Mouse (Mus musculus) hindbrain, postnatal 0 days (tissue): ENCODE measurements at regions not wholly inside any gene's neighbourhood (a gene's known extent, or its start where the extent isn't known, plus 50 kb on each side); places are given as distances from the start of the nearest gene placed in this dataset.

Source experiments
- ATAC-seq: fragments of 200-750 bp; cut with Nextera tagmentation; 2 replicates; pipeline ENCODE4 v1.8.0; 2017; ENCODE audit warnings: mild to moderate bottlenecking, moderate TSS enrichment, moderate library complexity
- DNase-seq: peaks from one replicate; pipeline ENCODE4 v3.0.0-alpha.2; 2015; ENCODE audit warnings: low spot score
- H3K27ac ChIP-seq: fragments of 300-500 bp; sonication (generic); 2 replicates; pipeline ENCODE4 v1.5.1; 2014; ENCODE audit warnings: mild to moderate bottlenecking
- H3K27me3 ChIP-seq: fragments of 300-500 bp; sonication (generic); 2 replicates; pipeline ENCODE4 v1.6.1; 2014; ENCODE audit warnings: low read length, mixed read lengths; ENCODE audit not compliant: insufficient read depth
- H3K36me3 ChIP-seq: fragments of 300-500 bp; sonication (generic); 2 replicates; pipeline ENCODE4 v1.6.1; 2014; ENCODE audit warnings: low read length, mixed read lengths; ENCODE audit not compliant: insufficient read depth
- H3K4me1 ChIP-seq: fragments of 300-500 bp; sonication (generic); 2 replicates; pipeline ENCODE4 v1.6.1; 2014; ENCODE audit warnings: antibody characterized with exemption, low read length, mixed read lengths; ENCODE audit not compliant: insufficient read depth
- H3K4me2 ChIP-seq: fragments of 300-500 bp; sonication (generic); 2 replicates; pipeline ENCODE4 v1.6.1; 2014; ENCODE audit warnings: low read depth, mild to moderate bottlenecking, low read length, moderate library complexity, mixed read lengths
- H3K4me3 ChIP-seq: fragments of 300-500 bp; sonication (generic); 2 replicates; pipeline ENCODE4 v1.5.1; 2014; ENCODE audit warnings: low read length
- H3K9ac ChIP-seq: fragments of 300-500 bp; sonication (generic); replicated peaks from 2 replicates; pipeline ENCODE4 v1.6.1; 2014; ENCODE audit warnings: mild to moderate bottlenecking, low read length, moderate library complexity, mixed read lengths
- H3K9me3 ChIP-seq: fragments of 300-500 bp; sonication (generic); 2 replicates; pipeline ENCODE4 v1.6.1; 2016; ENCODE audit warnings: low read length, mixed read lengths
- CTCF ChIP-seq: IDR thresholded peaks from 2 replicates; pipeline ENCODE4 v1.5.1; 2016; ENCODE audit warnings: antibody characterized with exemption, control low read depth, low read depth
- WGBS: fragments of 180-500 bp; shearing (Covaris S2); extraction: QIAGEN DNeasy Blood & Tissue Kit; methylation state at CpG from one replicate; pipeline ENCODE4 v1.1.7; 2014; 5-methylcytosine and 5-hydroxymethylcytosine counted together

DNA sequence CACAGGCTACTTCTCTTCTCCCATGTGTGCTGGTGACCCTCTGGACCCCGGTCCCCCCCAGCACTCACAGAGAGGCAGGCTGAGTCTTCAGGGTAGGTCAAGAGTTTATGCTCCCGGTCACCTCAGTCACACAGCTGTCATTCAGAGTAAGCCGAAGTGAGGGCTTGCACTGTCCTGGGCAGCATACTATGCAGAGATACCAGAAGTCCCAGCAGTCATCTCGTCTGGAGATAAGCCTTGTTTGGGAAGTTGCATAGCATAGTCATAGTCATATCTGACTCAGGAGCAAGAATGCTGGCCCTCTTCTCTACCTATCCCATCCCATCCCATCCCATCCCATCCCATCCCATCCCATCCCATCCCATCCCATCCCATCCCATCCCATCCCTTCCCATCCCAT lies 1211.5 kb upstream of the A1bg start:
- H3K27ac ChIP-seq: no peak overlapping the region
- H3K4me1 ChIP-seq: 0 out of 2 replicates have a peak, but pooled peaks cover 10% of the 10 kb centered on the region

DNA sequence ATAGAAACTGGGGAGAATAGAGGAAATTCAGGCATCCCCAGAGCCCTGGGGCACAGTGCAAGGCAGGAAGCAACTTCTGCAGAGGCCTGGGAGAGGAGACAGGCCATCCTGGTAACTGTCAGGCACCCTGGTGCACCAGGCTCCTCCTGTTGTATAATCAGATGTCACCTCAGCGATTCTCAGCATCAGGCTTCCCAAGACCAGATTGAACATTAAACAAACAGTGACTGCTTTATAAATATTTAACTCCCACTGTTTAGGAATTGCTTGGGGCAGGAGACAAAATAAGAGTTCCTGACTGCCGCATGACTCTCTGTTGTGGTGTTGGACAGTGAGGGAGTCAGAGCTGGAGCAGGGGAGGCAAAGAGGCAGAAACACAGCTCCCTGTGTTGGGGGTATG lies 1210.1 kb upstream of the A1bg start:
- DNase-seq: no peak
- Histone ChIP-seq H3K36me3 (no peaks in the 10 kb centered on the region), H3K4me2 (no peak overlapping the region), H3K27ac (no peak overlapping the region), H3K4me1 (0 out of 2 replicates have a peak, but pooled peaks cover 16% of the 10 kb centered on the region), H3K9me3 (no peaks in the 10 kb centered on the region), H3K4me3 (no peak overlapping the region), H3K27me3 (no peaks in the 10 kb centered on the region), H3K9ac (no peak overlapping the region)
- TF ChIP-seq CTCF: no peak
- 64% methylated on average over 2 of the region's 2 CpGs for WGBS
- ATAC-seq: no peak

More for the DNA sequence above, 1211.5 kb upstream of the A1bg start:
- Histone ChIP-seq H3K9me3 (no peaks in the 10 kb centered on the region), H3K36me3 (no peaks in the 10 kb centered on the region), H3K4me3 (no peak overlapping the region), H3K27me3 (no peaks in the 10 kb centered on the region), H3K4me2 (no peak overlapping the region), H3K9ac (no peak overlapping the region)
- TF ChIP-seq CTCF: no peak
- 88% methylated on average over 4 of the region's 4 CpGs for WGBS
- DNase-seq (no peak), ATAC-seq (no peak)

GRCm38 (mm10) chr15:62131686-62132085 lies 1208.9 kb upstream of the A1bg start:
- WGBS: 54% methylated on average over 3 of the region's 3 CpGs

GRCm38 (mm10) chr15:62130530-62130929 lies 1207.7 kb upstream of the A1bg start:
- Histone ChIP-seq H3K27me3 (no peaks in the 10 kb centered on the region), H3K36me3 (no peaks in the 10 kb centered on the region), H3K4me3 (no peak overlapping the region), H3K9ac (no peak overlapping the region), H3K4me2 (no peak overlapping the region), H3K27ac (no peak overlapping the region), H3K4me1 (0 out of 2 replicates have a peak, but pooled peaks cover 6% of the 10 kb centered on the region), H3K9me3 (no peaks in the 10 kb centered on the region)
- WGBS: 83% methylated on average over 4 of the region's 4 CpGs
- DNase-seq (no peak), ATAC-seq (no peak)
- TF ChIP-seq CTCF: no peak

More at GRCm38 (mm10) chr15:62131686-62132085, 1208.9 kb upstream of the A1bg start:
- H3K9me3 ChIP-seq: no peaks in the 10 kb centered on the region
- H3K27me3 ChIP-seq: no peaks in the 10 kb centered on the region
- no peak for TF ChIP-seq CTCF
- no peak overlapping the region for H3K27ac ChIP-seq
- DNase-seq (no peak), ATAC-seq (no peak)
- H3K4me2 ChIP-seq: no peak overlapping the region
- H3K36me3 ChIP-seq: no peaks in the 10 kb centered on the region
- H3K4me1 ChIP-seq: 0 out of 2 replicates have a peak, but pooled peaks cover 6% of the 10 kb centered on the region
- no peak overlapping the region for H3K4me3 ChIP-seq
- no peak overlapping the region for H3K9ac ChIP-seq

DNA sequence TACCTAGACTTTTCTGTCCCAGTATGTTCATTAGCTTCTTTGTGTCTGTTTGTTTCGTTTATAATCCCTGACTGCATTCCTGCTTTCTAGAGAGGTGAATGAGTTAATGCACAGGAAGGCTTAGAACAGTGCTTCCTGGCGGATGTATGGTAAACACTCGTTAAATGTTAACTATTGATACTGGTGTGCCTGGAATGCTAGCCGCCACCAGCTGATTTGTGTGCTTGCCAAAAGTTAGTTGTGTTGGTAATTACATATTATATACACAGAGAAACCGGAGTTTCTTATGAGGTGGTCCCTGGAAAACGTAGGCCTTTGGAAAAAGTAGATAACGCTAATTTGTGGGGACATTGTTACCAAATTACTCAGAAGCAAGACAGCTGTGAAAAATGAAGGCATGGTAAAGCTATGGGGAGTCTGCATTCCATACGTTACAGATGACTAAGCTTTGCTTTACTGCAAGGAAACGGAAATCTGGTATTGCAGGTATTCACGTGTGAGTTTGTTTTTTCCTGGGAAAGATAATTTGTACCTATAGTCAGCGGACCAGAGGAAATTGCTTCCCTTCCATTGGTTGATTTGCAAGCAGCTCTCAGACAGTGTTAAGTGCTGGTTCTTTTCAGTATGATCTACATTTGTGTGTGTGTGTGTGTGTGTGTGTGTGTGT lies 1205.9 kb upstream of the A1bg start:
- Histone ChIP-seq H3K4me3 (no peak overlapping the region), H3K36me3 (no peaks in the 10 kb centered on the region), H3K4me1 (0 out of 2 replicates have a peak, but pooled peaks cover 6% of the 10 kb centered on the region), H3K4me2 (no peak overlapping the region), H3K9ac (no peak overlapping the region), H3K9me3 (no peaks in the 10 kb centered on the region), H3K27me3 (no peaks in the 10 kb centered on the region), H3K27ac (no peak overlapping the region)
- no peak for TF ChIP-seq CTCF
- 61% methylated on average over 11 of the region's 11 CpGs for WGBS
- DNase-seq (no peak), ATAC-seq (no peak)

GRCm38 (mm10) chr15:62127602-62128158 lies 1204.9 kb upstream of the A1bg start:
- H3K9ac ChIP-seq: no peak overlapping the region
- peak; percentile 43 for DNase-seq
- 28% methylated on average over 11 of the region's 11 CpGs for WGBS

GRCm38 (mm10) chr15:62125718-62126117 lies 1202.9 kb upstream of the A1bg start:
- Histone ChIP-seq H3K4me1 (0 out of 2 replicates have a peak, but pooled peaks cover 6% of the 10 kb centered on the region), H3K27me3 (no peaks in the 10 kb centered on the region), H3K9ac (no peak overlapping the region), H3K27ac (no peak overlapping the region), H3K4me3 (no peak overlapping the region), H3K9me3 (no peaks in the 10 kb centered on the region), H3K36me3 (no peaks in the 10 kb centered on the region), H3K4me2 (no peak overlapping the region)
- no peak for TF ChIP-seq CTCF
- 76% methylated on average over 7 of the region's 7 CpGs for WGBS
- DNase-seq (no peak), ATAC-seq (no peak)

More at GRCm38 (mm10) chr15:62127602-62128158, 1204.9 kb upstream of the A1bg start:
- ATAC-seq: peak; percentile 50
- Histone ChIP-seq H3K4me1 (0 out of 2 replicates have a peak, but pooled peaks cover 6% of the 10 kb centered on the region), H3K4me3 (no peak overlapping the region), H3K27me3 (no peaks in the 10 kb centered on the region), H3K9me3 (no peaks in the 10 kb centered on the region), H3K4me2 (no peak overlapping the region), H3K36me3 (no peaks in the 10 kb centered on the region), H3K27ac (no peak overlapping the region)
- no peak for TF ChIP-seq CTCF
